Mouse (Mus musculus): ENCODE results near the gene Kcnj8.
"Not testable (repeated sequence)": the region's sequence is repeated elsewhere in the genome, so short reads cannot be mapped to it uniquely, and the experiment has no call there.

Gene Kcnj8

DNA sequence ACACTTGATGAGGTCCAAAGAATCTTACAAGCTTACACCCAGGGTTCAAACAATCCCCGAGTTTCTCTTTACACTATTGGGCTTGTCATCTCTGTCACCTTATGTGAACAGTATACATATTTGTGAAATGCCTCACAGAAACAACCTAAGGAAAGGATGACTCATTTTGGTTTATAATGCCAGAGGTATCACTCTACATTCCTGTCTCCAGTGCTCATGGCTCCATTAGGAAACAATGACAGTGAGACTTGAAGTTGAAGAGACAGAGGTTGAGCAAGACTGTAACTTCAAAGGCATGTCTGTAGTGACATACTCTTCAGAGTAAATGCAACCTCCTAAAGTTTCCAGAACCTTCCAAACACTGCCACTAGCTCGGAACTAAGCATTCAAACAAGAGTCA is 23.0 kb downstream of the Kcnj8 start:
- DNase-seq, result no peak

DNA sequence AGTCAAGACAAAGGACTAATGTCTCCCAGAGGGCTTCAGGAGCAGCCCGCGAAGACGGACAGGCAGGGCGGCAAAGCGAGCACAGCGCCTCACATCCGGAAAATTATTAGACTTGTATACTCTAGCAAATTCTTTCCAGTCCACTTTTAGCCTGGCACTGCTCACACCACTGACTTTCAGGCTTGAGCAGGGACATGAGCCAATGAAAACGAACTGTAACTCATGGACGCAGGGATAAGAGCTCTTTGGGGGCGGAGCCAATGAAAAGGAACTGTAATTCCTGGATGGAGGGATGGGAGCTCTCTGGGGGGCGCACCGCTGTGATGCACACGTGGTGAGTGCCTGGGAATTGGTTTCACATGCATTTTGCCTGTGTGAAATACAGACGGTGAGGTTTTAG is 26.3 kb downstream of the Kcnj8 start:
- DNase-seq, result no peak

DNA sequence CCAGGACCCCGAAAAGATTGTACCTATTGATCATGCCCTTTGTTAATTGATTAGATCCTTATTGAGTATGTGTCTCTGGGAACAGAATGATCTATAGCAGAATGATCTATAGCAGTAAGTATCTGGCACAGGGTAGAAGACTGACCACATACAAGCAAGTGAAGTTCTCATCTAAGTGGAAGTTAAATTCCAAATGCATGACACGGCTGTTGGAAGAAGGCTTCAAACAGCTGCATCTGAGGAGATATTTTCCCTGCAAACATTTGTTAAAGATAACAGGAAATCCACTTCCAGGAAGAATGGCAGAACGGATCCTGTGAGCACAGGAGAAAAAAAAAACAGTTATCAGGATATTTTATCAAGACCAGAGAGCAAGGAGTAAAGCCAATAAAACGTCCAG is 27.8 kb downstream of the Kcnj8 start:
- DNase-seq, result no peak

DNA sequence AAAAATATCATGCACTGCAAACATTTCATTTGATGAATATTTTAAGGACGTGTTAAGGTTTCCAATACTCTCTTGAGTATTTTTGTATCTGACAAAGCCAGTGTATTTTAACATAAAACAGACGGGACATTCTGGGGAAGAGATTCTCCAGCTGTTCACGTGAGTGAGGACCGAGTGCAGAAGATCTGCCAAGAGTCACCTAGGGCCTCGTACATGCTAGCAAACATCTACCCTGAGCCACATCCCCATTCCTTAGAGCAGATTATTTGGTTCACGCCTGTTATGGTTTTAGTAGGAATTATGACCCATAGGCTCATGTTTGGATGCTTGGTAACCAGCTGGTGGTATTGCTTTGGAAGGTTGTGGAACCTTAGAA is 28.6 kb downstream of the Kcnj8 start:
- no peak for DNase-seq

DNA sequence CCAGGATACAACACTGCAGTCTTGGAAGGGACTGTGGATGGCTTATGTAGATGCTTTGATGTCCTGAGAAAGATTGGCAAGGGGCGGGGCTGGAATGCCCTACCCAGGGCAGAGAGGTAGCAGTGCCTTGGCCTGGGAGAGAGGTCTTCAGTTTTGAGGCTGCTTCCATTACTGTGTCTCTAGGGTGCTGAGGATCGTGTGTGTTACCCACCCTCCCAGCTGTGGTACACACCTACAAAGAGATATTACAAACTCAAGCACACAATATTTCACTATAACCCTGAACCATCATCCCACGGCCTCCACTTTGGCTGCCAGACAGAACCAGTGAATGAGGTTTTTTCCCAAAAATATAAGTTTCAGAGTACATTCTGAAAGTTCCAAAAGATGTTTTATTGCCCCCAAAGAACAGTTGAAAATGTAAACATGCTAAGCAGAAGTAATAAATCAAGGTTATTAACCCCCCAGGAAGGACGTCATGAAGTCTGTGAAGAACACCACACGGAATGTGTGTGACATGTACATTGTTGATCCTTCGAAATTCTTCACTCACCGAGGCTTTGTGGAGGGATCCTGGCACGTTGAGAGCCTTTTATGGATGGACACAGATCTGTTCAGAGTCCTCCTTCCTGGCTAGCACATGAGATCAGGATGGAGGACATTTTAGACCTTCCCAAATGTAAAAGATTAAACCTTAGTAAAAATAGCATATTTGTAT is 29.2 kb downstream of the Kcnj8 start:
- no peak for DNase-seq

DNA sequence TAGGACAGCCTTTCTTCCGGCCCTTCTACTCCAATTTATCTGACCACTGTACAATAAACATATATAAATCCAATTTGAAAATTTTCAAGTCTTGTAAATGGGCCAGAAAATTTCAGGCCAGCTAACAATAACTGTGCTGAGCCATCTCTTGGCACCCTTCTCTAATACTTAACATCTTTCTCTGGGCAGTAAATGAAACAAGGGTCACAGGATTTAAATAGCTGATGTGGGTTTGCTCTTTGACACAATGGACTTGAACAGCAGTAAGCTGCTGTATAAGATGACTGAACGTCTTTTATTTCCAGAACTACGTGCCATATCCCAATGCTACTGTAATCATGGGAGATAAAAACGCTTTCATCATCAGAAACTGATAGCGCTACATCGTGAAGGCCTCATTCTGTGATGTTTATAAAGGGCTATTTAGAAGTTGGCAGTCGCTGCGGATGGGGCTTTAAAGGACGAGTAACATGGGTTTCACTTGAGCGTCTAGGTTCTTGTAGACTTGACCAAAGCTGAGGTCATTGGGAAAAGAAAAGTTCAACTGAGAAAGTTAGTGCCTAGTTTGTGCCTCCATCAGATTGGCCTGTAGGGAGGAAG is 30.8 kb downstream of the Kcnj8 start:
- DNase-seq, result no peak

DNA sequence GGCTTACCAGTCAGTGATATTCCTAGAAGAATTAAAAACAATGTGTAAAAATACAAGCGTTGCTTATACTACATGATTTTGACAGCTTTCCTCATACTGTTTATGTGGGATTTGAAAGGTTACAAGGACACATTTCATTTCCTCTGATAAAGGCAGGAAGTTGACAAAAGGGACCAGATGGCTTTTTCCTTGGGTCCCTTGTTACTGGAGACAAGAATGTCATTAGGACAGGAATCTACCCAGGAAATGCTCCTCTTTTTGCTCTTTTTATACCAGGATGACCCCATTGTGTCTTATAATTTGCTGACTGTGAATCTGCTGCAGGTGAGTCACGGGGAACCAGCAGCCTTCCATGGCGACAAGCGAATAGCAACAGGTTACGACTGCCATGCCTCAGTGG is 31.3 kb downstream of the Kcnj8 start:
- no peak for DNase-seq

DNA sequence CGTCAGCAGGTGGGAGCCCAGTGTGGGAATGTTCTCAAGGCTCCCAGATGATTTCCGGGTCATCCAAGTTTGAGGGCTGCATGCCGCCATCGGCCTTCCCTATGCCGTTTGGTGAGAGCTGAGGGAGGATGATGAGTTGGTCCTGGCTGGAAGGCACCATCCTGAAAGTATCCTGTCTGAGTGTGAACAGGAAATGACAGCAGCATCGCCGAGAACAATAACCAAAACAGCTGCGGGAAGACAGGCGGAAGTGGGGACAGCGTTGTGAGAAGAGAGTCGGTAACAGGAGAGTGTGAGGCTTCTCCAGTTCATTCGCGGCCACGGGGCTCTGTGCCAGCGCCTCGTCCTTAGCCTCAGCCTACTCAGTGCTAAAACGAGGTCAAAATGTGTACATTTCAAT is 32.9 kb downstream of the Kcnj8 start:
- peak; percentile 62 to 74 for DNase-seq

DNA sequence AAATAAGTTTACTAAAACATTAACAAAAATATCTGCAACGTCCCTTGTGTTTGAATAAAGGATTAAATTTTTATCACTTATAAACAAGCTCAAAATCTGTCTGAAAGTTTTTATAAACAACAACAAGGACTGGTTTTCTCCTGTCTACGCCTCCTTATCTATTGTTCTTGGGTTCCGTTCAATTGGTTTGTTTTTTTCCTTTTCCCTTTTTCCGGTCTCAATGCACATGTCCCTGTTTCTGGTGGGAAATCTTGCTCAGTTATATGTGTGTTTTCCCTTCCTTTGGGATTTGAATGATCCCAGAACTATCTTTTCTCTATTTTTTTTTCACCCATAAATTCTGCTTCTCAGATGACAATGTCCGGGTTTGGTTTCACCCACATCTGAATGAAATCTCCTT is 38.0 kb downstream of the Kcnj8 start:
- DNase-seq, result no peak

DNA sequence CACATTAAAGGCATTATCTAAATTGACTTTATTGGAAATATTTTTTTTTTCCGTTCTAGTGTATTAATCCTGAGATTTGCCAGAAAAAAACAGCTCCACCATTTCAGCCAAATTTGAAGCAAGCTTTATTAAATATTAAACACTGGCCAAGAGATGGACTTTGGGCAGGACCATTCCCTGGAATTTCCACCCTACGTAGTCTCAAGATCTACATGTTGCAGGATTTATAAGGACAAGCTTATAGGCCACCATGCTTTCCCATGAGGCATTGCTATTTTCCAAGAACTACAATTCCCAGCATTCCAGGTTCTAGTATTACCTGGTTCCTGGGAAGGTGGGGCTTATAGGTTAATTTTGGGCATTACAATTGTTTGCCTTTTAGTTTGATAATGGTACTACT is 38.7 kb downstream of the Kcnj8 start:
- peak in 1 of 2 experiments; percentile 37 for DNase-seq

DNA sequence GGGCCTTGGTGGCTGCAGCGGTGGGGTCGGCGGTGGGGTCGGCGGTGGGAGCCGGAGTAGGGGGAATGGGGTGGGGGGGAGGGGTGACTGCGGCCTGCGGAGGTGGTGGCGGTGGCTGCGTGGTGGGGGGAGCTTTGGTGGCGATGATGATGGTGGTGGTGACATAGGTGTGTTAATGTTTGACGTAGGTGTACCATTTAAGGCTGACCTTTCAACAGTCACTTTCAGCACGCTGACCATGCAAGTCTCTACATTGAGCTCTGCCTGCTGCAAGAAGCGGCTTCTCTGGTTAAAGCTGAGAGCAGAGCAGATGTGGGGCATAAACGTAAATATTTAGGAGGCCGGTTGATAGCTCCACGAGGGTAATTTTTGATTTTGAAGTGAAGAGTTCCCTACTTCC is 39.3 kb downstream of the Kcnj8 start:
- DNase-seq, result peak; percentile 48 to 50

DNA sequence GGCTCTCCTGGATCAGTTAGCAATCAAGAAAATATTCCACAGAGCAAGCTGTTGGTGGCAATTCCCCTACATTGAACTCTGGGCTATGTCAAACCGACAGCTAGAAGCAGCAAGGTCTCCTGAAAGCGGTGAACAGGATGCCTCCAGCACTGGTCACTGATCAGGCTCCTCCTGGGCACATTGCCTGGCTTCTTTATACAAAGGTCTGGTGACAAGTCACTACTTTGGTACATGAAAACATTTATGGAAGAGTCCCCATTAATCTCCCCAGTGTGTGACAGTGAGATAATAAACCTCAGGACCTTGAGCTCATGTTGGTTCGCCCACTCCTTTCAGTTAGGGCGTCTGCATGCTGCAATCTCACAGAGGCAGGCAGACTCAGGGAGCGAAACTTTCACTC is 41.0 kb downstream of the Kcnj8 start:
- DNase-seq, result no peak

DNA sequence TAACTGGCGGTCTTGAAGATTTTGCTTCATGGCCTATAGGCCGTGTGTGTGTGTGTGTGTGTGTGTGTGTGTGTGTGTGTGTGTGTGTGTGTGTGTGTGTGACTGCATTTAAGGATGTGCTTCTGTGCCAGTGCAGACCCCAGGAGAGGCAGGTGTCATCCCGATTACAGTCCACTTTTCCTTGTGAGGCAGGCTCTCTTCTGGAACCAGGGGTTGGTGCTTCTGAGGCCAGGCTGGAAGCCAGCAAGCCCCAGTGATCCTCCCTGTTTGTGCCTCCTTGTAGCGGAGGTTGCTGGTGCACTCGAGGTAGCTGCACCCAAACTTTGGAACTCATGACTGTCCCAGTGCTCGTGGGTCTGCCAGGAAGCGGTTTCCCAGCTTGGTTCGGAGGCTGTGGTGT is 41.7 kb downstream of the Kcnj8 start:
- no peak for DNase-seq

DNA sequence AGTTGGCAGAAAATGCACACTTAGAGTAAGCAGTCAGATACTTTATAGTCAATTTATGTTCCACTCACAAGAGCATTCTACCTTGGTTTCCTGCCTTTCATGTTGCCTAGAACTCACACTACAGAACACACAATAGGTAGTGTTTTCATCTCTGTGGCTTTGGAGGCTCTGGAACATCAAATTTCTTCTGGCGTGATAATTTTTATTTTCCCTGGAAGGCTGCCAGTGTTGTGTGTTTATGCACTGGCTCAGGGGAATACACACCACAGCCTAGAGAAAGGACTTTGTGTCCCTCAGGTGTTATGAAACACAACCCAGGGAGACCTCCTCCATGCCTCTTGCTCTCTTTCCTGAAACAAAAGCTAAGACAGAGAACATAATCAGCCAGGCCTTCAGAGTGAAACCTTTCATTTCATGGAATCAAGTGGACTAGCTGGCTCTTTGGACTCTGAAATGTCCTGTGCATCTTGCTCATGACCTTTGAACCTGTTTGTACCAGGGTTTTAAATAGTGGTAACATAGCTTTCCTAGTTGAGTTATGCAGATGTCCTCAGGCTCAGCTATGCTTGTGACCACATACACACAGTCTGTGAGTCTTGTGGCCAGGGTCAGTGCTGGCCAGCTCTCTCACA is 43.4 kb downstream of the Kcnj8 start:
- DNase-seq, result peak; percentile 62 to 80

DNA sequence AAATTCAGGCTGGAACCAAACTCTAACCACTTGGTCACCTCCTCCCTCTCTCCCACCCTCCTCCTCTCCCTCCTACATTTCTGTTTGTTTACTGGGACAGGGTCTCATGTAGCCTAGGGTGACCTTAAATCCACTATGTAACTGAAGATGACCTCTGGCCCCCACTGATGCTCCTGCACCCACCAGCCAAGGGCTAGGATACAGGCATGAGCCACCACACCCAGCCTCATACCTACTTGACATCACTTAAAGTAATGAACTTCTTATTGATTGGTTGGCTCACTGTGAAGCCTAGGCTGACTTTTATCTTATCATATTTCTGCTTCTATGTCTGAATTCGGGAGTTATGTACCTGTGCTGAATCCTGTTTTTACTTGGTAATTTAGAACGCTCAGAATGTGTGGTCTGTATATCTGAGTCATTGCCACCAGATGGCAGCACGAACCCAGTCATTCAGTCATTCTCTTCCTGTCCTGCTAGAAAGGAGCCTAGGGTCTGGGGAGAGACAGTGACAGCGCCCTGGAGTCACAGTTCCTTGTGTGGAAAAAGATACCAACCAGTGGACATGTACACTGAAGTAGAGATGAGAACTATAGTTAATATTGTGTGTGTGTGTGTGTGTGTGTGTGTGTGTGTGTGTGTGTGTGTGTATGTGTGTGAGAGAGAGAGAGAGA is 46.6 kb downstream of the Kcnj8 start:
- DNase-seq, result peak in 1 of 2 experiments; percentile 76

DNA sequence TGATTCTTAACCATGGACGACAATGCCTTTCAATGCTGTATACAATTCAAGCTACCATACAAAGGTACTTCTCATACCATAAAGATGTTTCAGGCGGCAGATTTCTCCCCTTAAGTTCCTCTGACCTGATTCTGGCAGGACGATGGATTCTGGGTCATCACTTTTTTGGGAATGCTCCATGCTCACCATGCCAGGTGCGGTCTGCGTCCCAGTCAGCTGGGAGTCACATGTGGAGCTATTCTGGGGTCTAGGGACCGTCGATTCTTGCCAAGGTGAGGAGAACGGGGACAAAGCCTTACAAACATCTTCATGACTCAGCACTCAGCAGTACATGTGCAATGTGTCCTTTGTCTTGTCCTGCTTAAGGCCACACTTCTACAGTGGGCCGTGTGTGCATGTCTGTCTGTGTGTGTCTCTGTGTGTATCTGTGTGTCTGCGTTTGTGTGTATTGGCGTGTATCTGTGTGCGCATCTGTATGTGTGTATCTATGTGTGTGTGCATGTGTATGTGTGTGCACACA is 49.8 kb downstream of the Kcnj8 start:
- no peak for DNase-seq

DNA sequence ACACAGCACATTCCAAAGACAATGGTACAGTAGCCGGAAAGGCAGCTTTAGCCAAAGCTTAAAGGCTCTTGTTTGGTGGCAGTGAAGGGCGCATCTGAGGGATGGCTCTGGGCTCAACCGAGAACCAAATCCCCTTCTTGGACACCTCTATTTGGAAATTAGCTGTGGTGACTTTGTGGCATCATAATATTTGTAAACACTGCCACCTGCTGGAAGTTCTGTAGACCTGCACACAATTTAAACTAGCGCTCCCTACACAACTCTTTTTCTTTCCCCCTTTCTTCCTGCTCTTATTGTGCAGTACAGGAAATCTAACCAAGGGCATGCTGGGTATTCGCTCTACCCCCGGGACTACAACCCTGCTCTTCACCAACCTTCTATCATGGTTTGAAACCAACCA is 52.3 kb downstream of the Kcnj8 start:
- DNase-seq, result no peak

DNA sequence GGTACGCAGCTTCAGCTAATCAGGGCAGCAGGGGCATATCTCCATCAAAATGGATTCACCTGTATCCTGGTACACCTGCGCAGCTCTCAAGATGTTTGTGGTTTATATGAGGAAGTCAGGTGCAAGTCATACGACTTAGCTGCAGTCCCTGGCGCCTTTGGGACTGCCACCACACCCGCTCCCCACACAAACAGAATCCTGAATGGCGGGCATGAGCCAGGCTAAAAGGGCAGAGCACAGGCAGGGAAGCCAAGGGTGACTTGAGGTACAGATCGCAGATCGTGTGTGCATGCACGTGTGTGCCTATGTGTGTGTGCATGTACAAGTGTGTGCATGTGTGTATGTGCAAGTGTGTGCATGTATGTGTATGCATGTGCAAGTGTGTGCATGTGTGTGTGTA is 56.0 kb downstream of the Kcnj8 start:
- DNase-seq, result not testable (repeated sequence)

DNA sequence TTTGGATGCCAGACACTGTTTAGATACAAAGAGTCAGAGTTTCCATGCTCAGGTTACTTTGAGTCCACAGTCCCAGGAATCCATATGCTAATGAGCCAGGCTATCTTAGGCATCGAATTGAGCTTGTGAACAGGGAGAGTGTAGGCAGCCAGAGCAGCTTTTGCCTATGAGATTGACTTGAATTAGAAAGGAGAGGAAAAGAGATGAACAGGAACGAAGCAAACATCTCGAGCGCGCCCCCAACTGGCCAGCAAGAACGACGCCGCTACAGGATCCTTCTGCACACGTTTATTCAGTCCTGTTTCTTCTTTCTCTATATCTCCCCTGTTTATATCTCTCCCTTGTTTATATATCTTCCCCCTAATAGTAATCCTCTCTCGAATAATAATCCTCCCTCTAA is 56.5 kb downstream of the Kcnj8 start:
- DNase-seq, result peak in 1 of 2 experiments; percentile 66

Data from kidney, adult 8-10 months (tissue).